Mouse (Mus musculus): ENCODE results near the gene Tuft1.

Tuft1 gene

GRCm38 (mm10) chr3:94595871-94596287, 62.8 kb downstream of the Tuft1 start:
- no peak for DNase-seq (ENCODE audit: low spot score)

GRCm38 (mm10) chr3:94591066-94591465, 67.6 kb downstream of the Tuft1 start:
- no peak for DNase-seq (ENCODE audit: low spot score)

GRCm38 (mm10) chr3:94587962-94588361, 70.7 kb downstream of the Tuft1 start:
- DNase-seq (ENCODE audit: low spot score): no peak

- no peak for DNase-seq (ENCODE audit: low spot score)
Measured at GRCm38 (mm10) chr3:94582944-94583343, 75.7 kb downstream of the Tuft1 start.

GRCm38 (mm10) chr3:94582456-94582891, 76.2 kb downstream of the Tuft1 start, which contains the start of gene Snx27:
Gene Snx27, minus strand, starts transcription at chr3:94582716.
- DNase-seq (ENCODE audit: low spot score): peak; percentile 95

GRCm38 (mm10) chr3:94581793-94582455, 76.7 kb downstream of the Tuft1 start:
- no peak for DNase-seq (ENCODE audit: low spot score)

GRCm38 (mm10) chr3:94581138-94581780, 77.4 kb downstream of the Tuft1 start:
- DNase-seq (ENCODE audit: low spot score): no peak

GRCm38 (mm10) chr3:94574506-94574905, 84.2 kb downstream of the Tuft1 start:
- DNase-seq (ENCODE audit: low spot score): no peak

- DNase-seq (ENCODE audit: low spot score): no peak
Measured at GRCm38 (mm10) chr3:94567242-94567641, 91.4 kb downstream of the Tuft1 start.

- DNase-seq (ENCODE audit: low spot score): no peak
Measured at GRCm38 (mm10) chr3:94565557-94565956, 93.1 kb downstream of the Tuft1 start.

GRCm38 (mm10) chr3:94565127-94565526, 93.5 kb downstream of the Tuft1 start:
- no peak for DNase-seq (ENCODE audit: low spot score)

GRCm38 (mm10) chr3:94564356-94565010, 94.2 kb downstream of the Tuft1 start:
- DNase-seq (ENCODE audit: low spot score): no peak

GRCm38 (mm10) chr3:94563163-94563562, 95.5 kb downstream of the Tuft1 start:
- no peak for DNase-seq (ENCODE audit: low spot score)
